9 mouse cellular contexts compared by ENCODE assay signal in genomic region chr19:7153232-7153631, GRCm38 (mm10). TPM values are rescaled to one million over a fixed set of nuclear protein-coding genes. Genes with fewer than 3 reads are reported as not detected.
DNase-seq lines count a peak whose midpoint lies in the region; ATAC-seq lines count a peak whose summit lies in the region.
"Had no signal": no experiment of that assay in that cellular context is flagged by ENCODE, and none has a peak within 500 bp of the region (broad histone marks: within the 10 kb centered on the region; RNA-seq: fewer than 3 reads in every experiment).

No protein-coding gene starts in this region.

- H3K4me3 ChIP-seq in forebrain, embryonic 13.5 days: no peak overlapping the region
- no peak overlapping the region for H3K4me3 ChIP-seq in forebrain, embryonic 10.5 days
- H3K4me3 ChIP-seq in intestine, embryonic 16.5 days (ENCODE audit: low read length): no peak overlapping the region
- no peak overlapping the region for H3K4me3 ChIP-seq in stomach, embryonic 16.5 days (replicated peaks; ENCODE audit: low read length)

- peaks cover 91% of the 10 kb centered on the region for H3K4me1 ChIP-seq in forebrain, embryonic 13.5 days
- H3K4me1 ChIP-seq in forebrain, embryonic 10.5 days: peaks cover 93% of the 10 kb centered on the region
- H3K4me1 ChIP-seq in intestine, embryonic 16.5 days (ENCODE audit: control insufficient read depth, insufficient read depth, low read length): peaks cover 16% of the 10 kb centered on the region
- peaks cover 19% of the 10 kb centered on the region for H3K4me1 ChIP-seq in stomach, embryonic 16.5 days (ENCODE audit: control insufficient read depth, insufficient read depth, low read length)

- no peaks in the 10 kb centered on the region for H3K9me3 ChIP-seq in forebrain, embryonic 13.5 days (replicated peaks)
- no peaks in the 10 kb centered on the region; the same call in 1 of the 2 replicates for H3K9me3 ChIP-seq in forebrain, embryonic 10.5 days
- no peaks in the 10 kb centered on the region for H3K9me3 ChIP-seq in intestine, embryonic 16.5 days (ENCODE audit: control insufficient read depth, low read length)
- H3K9me3 ChIP-seq in stomach, embryonic 16.5 days (replicated peaks; ENCODE audit: control insufficient read depth, low read length): no peaks in the 10 kb centered on the region

- no peaks in the 10 kb centered on the region; the same call in 1 of the 2 replicates for H3K36me3 ChIP-seq in forebrain, embryonic 13.5 days (ENCODE audit: poor library complexity, severe bottlenecking)
- H3K36me3 ChIP-seq in forebrain, embryonic 10.5 days (replicated peaks): no peaks in the 10 kb centered on the region
- H3K36me3 ChIP-seq in intestine, embryonic 16.5 days (ENCODE audit: control insufficient read depth, insufficient read depth, low read length): no peaks in the 10 kb centered on the region
- no peaks in the 10 kb centered on the region for H3K36me3 ChIP-seq in stomach, embryonic 16.5 days (ENCODE audit: control insufficient read depth, insufficient read depth, low read length)

- DNase-seq in forebrain, embryonic 10.5 days (ENCODE audit: extremely low spot score, low spot score): no peak
- peak; percentile 43 for DNase-seq in right cerebral cortex, adult 18-20 months
- no peak for DNase-seq in right cerebral cortex, postnatal 36 days (ENCODE audit: low spot score in 2 of 2)
- DNase-seq in urinary bladder, postnatal 36 days (ENCODE audit: low spot score in 2 of 2): no peak
- no peak for DNase-seq in ovary, postnatal 10 days (ENCODE audit: low spot score)
- DNase-seq: cerebellum, adult 9-10 months had no signal

- 25% methylated on average over 7 of the region's 7 CpGs for WGBS in forebrain, embryonic 13.5 days
- WGBS in forebrain, embryonic 10.5 days: 42% methylated on average over 7 of the region's 7 CpGs
- WGBS in intestine, embryonic 16.5 days: 29% methylated on average over 7 of the region's 7 CpGs
- WGBS in stomach, embryonic 16.5 days: 28% methylated on average over 7 of the region's 7 CpGs

- ATAC-seq in forebrain, embryonic 13.5 days: peak; percentile 31; the same call in 1 of the 2 replicates
- ATAC-seq in intestine, embryonic 16.5 days: peak; percentile 53
- no peak for ATAC-seq in stomach, embryonic 16.5 days (ENCODE audit: insufficient read depth, low FRiP score)

- peak overlapping the region; percentile 68 for H3K27ac ChIP-seq in forebrain, embryonic 13.5 days
- no peak overlapping the region for H3K27ac ChIP-seq in forebrain, embryonic 10.5 days
- H3K27ac ChIP-seq in intestine, embryonic 16.5 days (ENCODE audit: low read length): no peak overlapping the region
- H3K27ac ChIP-seq in stomach, embryonic 16.5 days (ENCODE audit: low read length): no peak overlapping the region

- H3K4me2 ChIP-seq in forebrain, embryonic 13.5 days: no peak overlapping the region
- H3K4me2 ChIP-seq in intestine, embryonic 16.5 days (ENCODE audit: low read depth, low read length): no peak overlapping the region
- no peak overlapping the region for H3K4me2 ChIP-seq in stomach, embryonic 16.5 days (ENCODE audit: low read depth, low read length)

- no peak overlapping the region for H3K9ac ChIP-seq in forebrain, embryonic 13.5 days
- H3K9ac ChIP-seq in intestine, embryonic 16.5 days (ENCODE audit: low read depth, low read length): no peak overlapping the region
- 0 out of 2 replicates have a peak overlapping the region, but pooled peaks have one; percentile 1 for H3K9ac ChIP-seq in stomach, embryonic 16.5 days (ENCODE audit: low read length)

- H3K27me3 ChIP-seq in forebrain, embryonic 13.5 days: 0 out of 2 replicates have a peak, but pooled peaks cover 5% of the 10 kb centered on the region
- peaks cover 99% of the 10 kb centered on the region for H3K27me3 ChIP-seq in forebrain, embryonic 10.5 days (ENCODE audit: poor library complexity, severe bottlenecking)
- 0 out of 2 replicates have a peak, but pooled peaks cover 3% of the 10 kb centered on the region for H3K27me3 ChIP-seq in intestine, embryonic 16.5 days (replicated peaks; ENCODE audit: control insufficient read depth, insufficient read depth, low read length)
- H3K27me3 ChIP-seq in stomach, embryonic 16.5 days (ENCODE audit: control insufficient read depth, insufficient read depth, low read length): no peaks in the 10 kb centered on the region; the same call in 1 of the 2 replicates

RNA-seq across cellular contexts. Expression of gene Flrt1, which starts 47.7 kb away (rescaled TPM):
- 10.4 and 11.3 TPM in 2 replicates for polyA plus RNA-seq in forebrain, embryonic 13.5 days (2015; fragmentation: Nextera tagmentation; extraction: Ambion mirVana)
- polyA plus RNA-seq in forebrain, embryonic 10.5 days (2016; fragmentation: Nextera tagmentation; extraction: Ambion mirVana): 4.0 and 4.8 TPM in 2 replicates
- polyA plus RNA-seq in intestine, embryonic 16.5 days (2015; fragmentation: Nextera tagmentation; extraction: Ambion mirVana): 1.6 and 1.9 TPM in 2 replicates
- 3.4 and 3.6 TPM in 2 replicates for polyA plus RNA-seq in stomach, embryonic 16.5 days (2015; fragmentation: Nextera tagmentation; extraction: Ambion mirVana)

RNA-seq across cellular contexts. Expression of gene Otub1, which starts 52.9 kb away (rescaled TPM):
- 242 and 249 TPM in 2 replicates for polyA plus RNA-seq in forebrain, embryonic 13.5 days (2015; fragmentation: Nextera tagmentation; extraction: Ambion mirVana)
- polyA plus RNA-seq in forebrain, embryonic 10.5 days (2016; fragmentation: Nextera tagmentation; extraction: Ambion mirVana): 275 and 280 TPM in 2 replicates
- polyA plus RNA-seq in intestine, embryonic 16.5 days (2015; fragmentation: Nextera tagmentation; extraction: Ambion mirVana): 162 and 166 TPM in 2 replicates
- polyA plus RNA-seq in stomach, embryonic 16.5 days (2015; fragmentation: Nextera tagmentation; extraction: Ambion mirVana): 157 and 169 TPM in 2 replicates
